Mouse (Mus musculus): ENCODE data around the gene Tcf7l1.

The Tcf7l1 gene

GRCm38 (mm10) chr6:72698559-72698958 is 90.5 kb downstream of the Tcf7l1 start:
- DNase-seq (ENCODE audit: low spot score) = no peak

GRCm38 (mm10) chr6:72696601-72697335 is 92.3 kb downstream of the Tcf7l1 start:
- DNase-seq (ENCODE audit: low spot score) = no peak

GRCm38 (mm10) chr6:72694791-72695204 is 94.3 kb downstream of the Tcf7l1 start:
- DNase-seq (ENCODE audit: low spot score) = no peak

GRCm38 (mm10) chr6:72694047-72694790 is 94.8 kb downstream of the Tcf7l1 start:
- DNase-seq (ENCODE audit: low spot score) = no peak

- no peak for DNase-seq (ENCODE audit: low spot score)
These were observed 96.6 kb downstream of the Tcf7l1 start for GRCm38 (mm10) chr6:72692469-72692868.

GRCm38 (mm10) chr6:72691549-72691948 is 97.5 kb downstream of the Tcf7l1 start:
- no peak for DNase-seq (ENCODE audit: low spot score)

- no peak for DNase-seq (ENCODE audit: low spot score)
These were observed 98.5 kb downstream of the Tcf7l1 start for GRCm38 (mm10) chr6:72690595-72690994.

GRCm38 (mm10) chr6:72690001-72690400 is 99.1 kb downstream of the Tcf7l1 start:
- DNase-seq (ENCODE audit: low spot score) = no peak

GRCm38 (mm10) chr6:72689046-72689445 is 100.0 kb downstream of the Tcf7l1 start:
- DNase-seq (ENCODE audit: low spot score) = no peak

- DNase-seq (ENCODE audit: low spot score) = peak; percentile 40
These were observed 103.9 kb downstream of the Tcf7l1 start for GRCm38 (mm10) chr6:72685165-72685564.

- DNase-seq (ENCODE audit: low spot score) = no peak
These were observed 104.7 kb downstream of the Tcf7l1 start for GRCm38 (mm10) chr6:72684260-72684805.

GRCm38 (mm10) chr6:72682238-72682637 is 106.8 kb downstream of the Tcf7l1 start:
- DNase-seq (ENCODE audit: low spot score) = no peak

GRCm38 (mm10) chr6:72680936-72681335 is 108.1 kb downstream of the Tcf7l1 start:
- DNase-seq (ENCODE audit: low spot score) = no peak

GRCm38 (mm10) chr6:72678631-72679030 is 110.4 kb downstream of the Tcf7l1 start:
- peak; percentile 53 for DNase-seq (ENCODE audit: low spot score)

- peak; percentile 45 for DNase-seq (ENCODE audit: low spot score)
These were observed 111.4 kb downstream of the Tcf7l1 start for GRCm38 (mm10) chr6:72677510-72678220.

- no peak for DNase-seq (ENCODE audit: low spot score)
These were observed 112.0 kb downstream of the Tcf7l1 start for GRCm38 (mm10) chr6:72677079-72677478.

- DNase-seq (ENCODE audit: low spot score) = no peak
These were observed 112.7 kb downstream of the Tcf7l1 start for GRCm38 (mm10) chr6:72676376-72676775.

GRCm38 (mm10) chr6:72673751-72674150 is 115.3 kb downstream of the Tcf7l1 start:
- DNase-seq (ENCODE audit: low spot score) = no peak

GRCm38 (mm10) chr6:72671129-72671528 is 117.9 kb downstream of the Tcf7l1 start:
- DNase-seq (ENCODE audit: low spot score) = no peak

- DNase-seq (ENCODE audit: low spot score) = peak; percentile 69
These were observed 122.0 kb downstream of the Tcf7l1 start for GRCm38 (mm10) chr6:72667021-72667420.

- DNase-seq (ENCODE audit: low spot score) = no peak
These were observed 124.8 kb downstream of the Tcf7l1 start for GRCm38 (mm10) chr6:72664290-72664689.

GRCm38 (mm10) chr6:72663000-72663399 is 126.1 kb downstream of the Tcf7l1 start:
- no peak for DNase-seq (ENCODE audit: low spot score)

GRCm38 (mm10) chr6:72660391-72660720 is 128.7 kb downstream of the Tcf7l1 start:
- no peak for DNase-seq (ENCODE audit: low spot score)
